Mouse (Mus musculus) midbrain, embryonic 15.5 days (tissue): ENCODE data around the gene Cks1b. TPM values are rescaled to one million over a fixed set of nuclear protein-coding genes. Genes with fewer than 3 reads are reported as not detected.
A peak's percentile ranks its signal among the peaks of the same experiment; 100 is the strongest.

ENCODE experiments used
- ATAC-seq: fragments of 200-750 bp; cut with Nextera tagmentation; replicated peaks from 2 replicates; pipeline ENCODE4 v1.8.0; 2017; ENCODE audit warnings: moderate TSS enrichment
- H3K27ac ChIP-seq: fragments of 300-500 bp; sonication (generic); 2 replicates; pipeline ENCODE4 v1.5.1; 2015; ENCODE audit warnings: mild to moderate bottlenecking, inconsistent platforms
- H3K27me3 ChIP-seq: fragments of 300-500 bp; sonication (generic); replicated peaks from 2 replicates; pipeline ENCODE4 v1.6.1; 2015; ENCODE audit warnings: inconsistent platforms
- H3K36me3 ChIP-seq: fragments of 300-500 bp; sonication (generic); replicated peaks from 2 replicates; pipeline ENCODE4 v1.6.1; 2015; ENCODE audit warnings: inconsistent platforms
- H3K4me1 ChIP-seq: fragments of 300-500 bp; sonication (generic); 2 replicates; pipeline ENCODE4 v1.6.1; 2015; ENCODE audit warnings: inconsistent platforms
- H3K4me2 ChIP-seq: fragments of 300-500 bp; sonication (generic); 2 replicates; pipeline ENCODE4 v1.6.1; 2015; ENCODE audit warnings: inconsistent platforms, mild to moderate bottlenecking, moderate library complexity
- H3K4me3 ChIP-seq: fragments of 300-500 bp; sonication (generic); 2 replicates; pipeline ENCODE4 v1.5.1; 2015; ENCODE audit warnings: mild to moderate bottlenecking, inconsistent platforms
- H3K9ac ChIP-seq: fragments of 300-500 bp; sonication (generic); 2 replicates; pipeline ENCODE4 v1.6.1; 2015; ENCODE audit warnings: mild to moderate bottlenecking, inconsistent platforms
- H3K9me3 ChIP-seq: fragments of 300-500 bp; sonication (generic); 2 replicates; pipeline ENCODE4 v1.6.1; 2016; ENCODE audit warnings: inconsistent platforms
- WGBS: fragments of 180-500 bp; shearing (Covaris S2); methylation state at CpG from one replicate; pipeline ENCODE4 v1.1.7; 2015; ENCODE audit warnings: mixed read lengths; 5-methylcytosine and 5-hydroxymethylcytosine counted together
- polyA plus RNA-seq: library from polyadenylated mRNA; unstranded; fragments of >200 nt; fragmentation: Nextera tagmentation; extraction: Ambion mirVana; gene quantifications from 2 replicates; pipeline ENCODE4 v1.2.1, GENCODE M21; 2015

Gene Cks1b
- polyA plus RNA-seq, 1 experiment from 2014 or later: 86.7 TPM

DNA sequence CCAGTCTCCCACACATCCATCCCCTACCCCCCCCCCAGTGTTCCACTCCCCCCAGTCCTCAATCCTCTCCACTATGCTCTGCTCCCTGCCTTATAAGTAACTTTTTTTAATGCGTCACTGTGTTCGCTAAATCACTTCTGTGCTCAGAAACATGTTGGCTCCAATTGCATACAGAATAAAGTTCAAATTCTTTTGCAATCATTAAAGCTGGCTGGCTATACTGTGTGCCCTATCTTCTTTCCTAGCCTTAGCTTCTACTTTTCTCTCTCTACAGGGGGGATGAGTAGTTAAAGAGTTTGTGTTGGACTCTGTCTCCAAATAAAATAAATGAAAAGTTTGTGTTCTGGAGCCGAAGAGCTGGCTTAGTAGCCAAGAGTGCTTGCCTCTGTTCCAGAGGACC is 8.5 kb downstream of the Cks1b start:
- Histone ChIP-seq H3K36me3 (peaks cover 9% of the 10 kb centered on the region), H3K9me3 (no peaks in the 10 kb centered on the region), H3K9ac (no peak overlapping the region), H3K4me1 (peaks cover 16% of the 10 kb centered on the region), H3K27me3 (no peaks in the 10 kb centered on the region), H3K27ac (no peak overlapping the region), H3K4me3 (no peak overlapping the region), H3K4me2 (no peak overlapping the region)
- 98% methylated on average over 3 of the region's 3 CpGs for WGBS
- ATAC-seq: no peak

GRCm38 (mm10) chr3:89408448-89408847 is 9.7 kb downstream of the Cks1b start:
- Histone ChIP-seq H3K27me3 (no peaks in the 10 kb centered on the region), H3K4me3 (no peak overlapping the region), H3K27ac (no peak overlapping the region), H3K36me3 (0 out of 2 replicates have a peak, but pooled peaks cover 8% of the 10 kb centered on the region), H3K9me3 (no peaks in the 10 kb centered on the region), H3K4me1 (peaks cover 16% of the 10 kb centered on the region), H3K9ac (no peak overlapping the region), H3K4me2 (no peak overlapping the region)
- ATAC-seq: no peak
- 63% methylated on average over 16 of the region's 16 CpGs for WGBS

GRCm38 (mm10) chr3:89406887-89407286 is 11.3 kb downstream of the Cks1b start:
- no peak overlapping the region for H3K4me3 ChIP-seq
- no peaks in the 10 kb centered on the region for H3K27me3 ChIP-seq
- no peak overlapping the region for H3K27ac ChIP-seq
- ATAC-seq: no peak
- H3K4me1 ChIP-seq: peaks cover 16% of the 10 kb centered on the region
- H3K9ac ChIP-seq: no peak overlapping the region
- H3K4me2 ChIP-seq: no peak overlapping the region
- WGBS: 93% methylated on average over 6 of the region's 6 CpGs
- H3K9me3 ChIP-seq: no peaks in the 10 kb centered on the region
- 0 out of 2 replicates have a peak, but pooled peaks cover 8% of the 10 kb centered on the region for H3K36me3 ChIP-seq

DNA sequence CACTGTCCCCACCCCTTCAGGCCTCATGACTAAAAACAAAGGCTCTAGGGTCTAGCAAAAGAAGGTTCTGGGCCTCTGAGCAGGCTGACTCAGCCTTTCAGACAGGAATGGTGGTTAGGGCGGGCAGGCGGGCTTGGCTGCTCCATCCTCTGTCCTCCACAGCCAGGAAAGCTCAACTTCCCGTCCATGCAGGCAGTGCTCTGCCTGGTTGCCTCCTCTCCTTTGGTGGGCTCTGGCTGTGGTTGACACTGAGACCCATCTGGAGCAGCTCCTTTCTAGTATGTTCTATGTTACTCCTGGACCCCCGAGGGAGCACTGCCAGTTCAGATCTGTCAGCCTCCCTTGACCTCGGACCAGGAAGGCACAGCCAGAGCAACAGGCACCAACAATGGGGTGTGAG is 15.5 kb downstream of the Cks1b start, which contains the start of gene Lenep:
Gene Lenep, minus strand, starts transcription at position 101 of the 400 bp plus-strand sequence.
- 72% methylated on average over 5 of the region's 5 CpGs for WGBS
- Histone ChIP-seq H3K27me3 (no peaks in the 10 kb centered on the region), H3K4me2 (no peak within 1 kb of the TSS), H3K36me3 (0 out of 2 replicates have a peak, but pooled peaks cover 8% of the 10 kb centered on the region), H3K27ac (no peak within 1 kb of the TSS), H3K4me1 (no peaks in the 10 kb centered on the region), H3K9ac (no peak within 1 kb of the TSS), H3K4me3 (no peak within 1 kb of the TSS), H3K9me3 (no peaks in the 10 kb centered on the region)
- ATAC-seq: no peak

- Histone ChIP-seq H3K27ac (no peak overlapping the region), H3K4me1 (peaks cover 7% of the 10 kb centered on the region), H3K4me3 (no peak overlapping the region), H3K4me2 (no peak overlapping the region), H3K9ac (no peak overlapping the region), H3K27me3 (peaks cover 3% of the 10 kb centered on the region), H3K36me3 (0 out of 2 replicates have a peak, but pooled peaks cover 4% of the 10 kb centered on the region), H3K9me3 (no peaks in the 10 kb centered on the region)
- no peak for ATAC-seq
- WGBS: 92% methylated on average over 7 of the region's 7 CpGs
Observed at GRCm38 (mm10) chr3:89401329-89401728, 16.9 kb downstream of the Cks1b start.

GRCm38 (mm10) chr3:89396654-89397005 is 21.6 kb downstream of the Cks1b start:
- peak overlapping the region; percentile 34 for H3K9ac ChIP-seq
- H3K27me3 ChIP-seq: peaks cover 24% of the 10 kb centered on the region
- WGBS: 2% methylated on average over 4 of the region's 4 CpGs
- H3K36me3 ChIP-seq: no peaks in the 10 kb centered on the region
- ATAC-seq: no peak
- no peak overlapping the region for H3K27ac ChIP-seq
- peak overlapping the region; percentile 100 for H3K4me2 ChIP-seq
- peaks cover 53% of the 10 kb centered on the region for H3K4me1 ChIP-seq
- peak overlapping the region; percentile 41 for H3K4me3 ChIP-seq
- no peaks in the 10 kb centered on the region for H3K9me3 ChIP-seq

GRCm38 (mm10) chr3:89395806-89396653 is 22.2 kb downstream of the Cks1b start:
- peaks cover 59% of the 10 kb centered on the region for H3K4me1 ChIP-seq
- under 1% methylated on average over 44 of the region's 44 CpGs for WGBS
- no peaks in the 10 kb centered on the region for H3K9me3 ChIP-seq
- H3K9ac ChIP-seq: peak overlapping the region; percentile 34
- no peaks in the 10 kb centered on the region for H3K36me3 ChIP-seq
- peak overlapping the region; percentile 100 for H3K4me2 ChIP-seq
- H3K27ac ChIP-seq: no peak overlapping the region
- H3K4me3 ChIP-seq: peak overlapping the region; percentile 41
- ATAC-seq: no peak
- H3K27me3 ChIP-seq: peaks cover 24% of the 10 kb centered on the region

DNA sequence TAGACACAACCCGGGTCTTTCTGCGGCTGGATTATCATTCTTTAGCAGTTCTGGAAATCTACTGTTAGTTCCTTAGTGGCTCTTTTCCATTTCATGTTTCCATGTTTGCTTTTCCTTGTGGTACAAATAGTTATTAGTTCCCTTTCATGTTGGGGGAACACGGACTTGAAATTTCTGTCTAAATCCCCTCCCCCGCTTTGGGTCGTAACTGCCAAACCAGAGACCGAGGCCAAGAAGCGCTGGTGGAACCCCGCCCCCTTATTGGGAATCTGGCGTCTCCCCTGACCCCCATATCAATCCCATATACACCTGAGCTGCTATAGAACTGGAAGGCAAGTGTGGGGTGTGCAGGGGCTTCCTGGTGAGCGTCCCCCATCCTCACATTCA is 22.8 kb downstream of the Cks1b start:
- Histone ChIP-seq H3K4me3 (peak overlapping the region; percentile 46; the same call in 1 of the 2 replicates), H3K27ac (no peak overlapping the region), H3K9me3 (no peaks in the 10 kb centered on the region), H3K27me3 (peaks cover 24% of the 10 kb centered on the region), H3K36me3 (no peaks in the 10 kb centered on the region), H3K9ac (no peak overlapping the region), H3K4me1 (peaks cover 65% of the 10 kb centered on the region), H3K4me2 (peak overlapping the region; percentile 100)
- WGBS: 5% methylated on average over 10 of the region's 10 CpGs
- ATAC-seq: no peak

DNA sequence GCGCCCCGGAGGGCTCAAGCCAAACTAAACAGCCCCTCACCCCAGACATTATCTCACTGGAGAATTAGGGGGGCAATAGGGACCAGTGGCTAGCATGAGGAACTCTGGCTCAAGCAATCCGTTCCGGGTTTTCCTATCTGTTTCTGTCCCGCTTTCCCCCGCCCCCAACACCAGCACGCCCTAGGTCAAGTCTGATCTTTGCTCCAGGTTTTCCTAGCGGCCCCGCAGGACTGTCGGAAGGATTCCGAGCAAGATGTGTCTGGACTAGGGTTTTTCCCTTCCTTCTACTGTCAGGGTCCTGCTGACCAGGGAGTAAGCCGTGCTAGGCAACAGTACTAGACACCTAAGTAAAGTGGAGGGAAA is 23.3 kb downstream of the Cks1b start:
- under 1% methylated on average over 12 of the region's 12 CpGs for WGBS
- no peak overlapping the region for H3K9ac ChIP-seq
- ATAC-seq: no peak

DNA sequence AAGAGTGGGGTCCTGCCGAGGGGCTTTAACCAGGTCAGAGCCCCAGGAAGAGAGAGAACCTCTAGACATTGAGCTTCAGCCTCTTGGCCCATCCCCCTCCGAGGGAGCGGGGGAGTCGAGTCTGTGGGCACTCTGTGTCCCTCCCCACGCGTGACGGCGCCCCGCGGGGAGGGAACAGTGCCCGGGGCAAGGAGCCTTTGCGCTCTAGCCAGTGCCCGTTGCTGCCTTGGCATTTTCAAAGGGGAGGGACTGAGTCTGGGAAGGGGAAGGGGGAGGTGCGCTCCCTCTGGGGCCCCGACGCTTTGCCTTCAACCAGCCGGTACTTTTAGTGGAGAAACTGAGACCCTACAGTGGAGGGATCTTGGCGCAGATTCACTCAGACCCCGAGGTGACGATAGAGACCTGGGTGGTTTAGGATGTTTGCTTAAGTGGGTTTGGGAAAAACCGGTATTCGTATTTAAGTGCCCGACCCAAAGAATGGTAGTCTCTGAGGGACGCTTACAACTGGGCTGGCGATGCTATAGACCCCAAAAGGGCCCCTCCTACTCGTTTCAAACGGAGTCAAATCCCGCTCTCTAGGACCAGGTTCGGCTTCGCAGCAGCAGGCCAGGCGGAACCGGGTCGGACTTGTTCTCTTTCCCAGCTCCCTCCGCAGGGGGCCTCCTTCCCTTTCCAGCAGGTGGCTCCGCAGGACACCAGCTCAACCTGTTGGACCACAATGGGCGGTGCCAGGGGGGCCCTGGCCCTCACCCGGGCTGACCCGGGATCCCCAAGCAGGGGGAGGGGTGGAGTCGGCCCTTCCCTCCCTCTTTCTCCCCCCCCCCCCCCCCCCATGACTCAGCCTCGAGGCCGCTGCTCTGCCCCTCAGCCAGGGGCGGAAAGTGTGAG is 23.9 kb downstream of the Cks1b start, which contains the start of gene Zbtb7b:
Gene Zbtb7b, minus strand, starts transcription at position 771 of the 888 bp plus-strand sequence.
- H3K27me3 ChIP-seq: peaks cover 24% of the 10 kb centered on the region
- no peaks in the 10 kb centered on the region for H3K9me3 ChIP-seq
- H3K9ac ChIP-seq: peak within 1 kb of the TSS; percentile 25
- H3K4me1 ChIP-seq: peaks cover 67% of the 10 kb centered on the region
- peak within 1 kb of the TSS; percentile 40 for H3K27ac ChIP-seq
- peak; percentile 32 for ATAC-seq
- H3K4me2 ChIP-seq: peak within 1 kb of the TSS; percentile 100
- WGBS: under 1% methylated on average over 37 of the region's 42 CpGs
- no peaks in the 10 kb centered on the region for H3K36me3 ChIP-seq
- peak within 1 kb of the TSS; percentile 46 for H3K4me3 ChIP-seq

More for the DNA sequence above, 23.3 kb downstream of the Cks1b start:
- H3K4me2 ChIP-seq: peak overlapping the region; percentile 100
- H3K27ac ChIP-seq: no peak overlapping the region
- peaks cover 67% of the 10 kb centered on the region for H3K4me1 ChIP-seq
- no peaks in the 10 kb centered on the region for H3K36me3 ChIP-seq
- peak overlapping the region; percentile 46 for H3K4me3 ChIP-seq
- no peaks in the 10 kb centered on the region for H3K9me3 ChIP-seq
- peaks cover 24% of the 10 kb centered on the region for H3K27me3 ChIP-seq

GRCm38 (mm10) chr3:89393605-89394004 is 24.6 kb downstream of the Cks1b start:
- H3K4me1 ChIP-seq: peaks cover 67% of the 10 kb centered on the region

GRCm38 (mm10) chr3:89392871-89393311 is 25.3 kb downstream of the Cks1b start:
- peaks cover 24% of the 10 kb centered on the region for H3K27me3 ChIP-seq
- H3K36me3 ChIP-seq: no peaks in the 10 kb centered on the region
- H3K4me1 ChIP-seq: peaks cover 67% of the 10 kb centered on the region
- 0% methylated on average over 20 of the region's 24 CpGs for WGBS
- no peaks in the 10 kb centered on the region for H3K9me3 ChIP-seq
- ATAC-seq: no peak
- peak overlapping the region; percentile 100 for H3K4me2 ChIP-seq
- H3K27ac ChIP-seq: no peak overlapping the region
- H3K9ac ChIP-seq: peak overlapping the region; percentile 51; the same call in 1 of the 2 replicates
- H3K4me3 ChIP-seq: peak overlapping the region; percentile 46

More at GRCm38 (mm10) chr3:89393605-89394004, 24.6 kb downstream of the Cks1b start:
- peak overlapping the region; percentile 25 for H3K9ac ChIP-seq
- H3K4me3 ChIP-seq: peak overlapping the region; percentile 46
- H3K4me2 ChIP-seq: peak overlapping the region; percentile 100
- H3K9me3 ChIP-seq: no peaks in the 10 kb centered on the region
- no peaks in the 10 kb centered on the region for H3K36me3 ChIP-seq
- peak overlapping the region; percentile 40 for H3K27ac ChIP-seq
- WGBS: under 1% methylated on average over 15 of the region's 15 CpGs
- ATAC-seq: peak; percentile 92
- peaks cover 24% of the 10 kb centered on the region for H3K27me3 ChIP-seq
